Mouse (Mus musculus) C2C12 (cell line): Measurements from ENCODE around the gene B3gnt2.

Experiments used
- CEBPB ChIP-seq: IDR thresholded peaks from one replicate; pipeline ENCODE4 v1.6.1; 2011; ENCODE audit warnings: low read depth, mild to moderate bottlenecking, control low read depth, moderate library complexity
- CTCF ChIP-seq: IDR thresholded peaks from one replicate; pipeline ENCODE4 v1.5.1; 2011; ENCODE audit not compliant: control insufficient read depth, insufficient read depth, insufficient read length
- FOSL1 ChIP-seq: IDR thresholded peaks from one replicate; pipeline ENCODE4 v1.8.0; 2011; ENCODE audit warnings: mild to moderate bottlenecking, low read length; ENCODE audit not compliant: poor library complexity, insufficient read depth, severe bottlenecking
- MAX ChIP-seq: IDR thresholded peaks from one replicate; pipeline ENCODE4 v1.6.1; 2011; ENCODE audit warnings: mild to moderate bottlenecking, control low read depth
- MYOD1 ChIP-seq: IDR thresholded peaks from one replicate; pipeline ENCODE4 v1.6.1; 2011; ENCODE audit warnings: low read depth; ENCODE audit not compliant: control insufficient read depth, insufficient read length
- USF1 ChIP-seq: IDR thresholded peaks from one replicate; pipeline ENCODE4 v1.6.1; 2011; ENCODE audit warnings: low read depth, mild to moderate bottlenecking, control low read depth, moderate library complexity

- TF ChIP-seq CTCF (no peak), USF1 (no peak), MAX (no peak), CEBPB (no peak), MYOD1 (no peak), FOSL1 (no peak)
Measured at GRCm38 (mm10) chr11:22811413-22811812, 49.3 kb downstream of the B3gnt2 start.
